Mouse (Mus musculus) forebrain, postnatal 0 days (tissue): ENCODE measurements around the gene Glb1l3. TPM values are rescaled to one million over a fixed set of nuclear protein-coding genes. Genes with fewer than 3 reads are reported as not detected.
"Not testable (repeated sequence)": the region's sequence is repeated elsewhere in the genome, so short reads cannot be mapped to it uniquely, and the experiment has no call there.

Experiments
- ATAC-seq: fragments of 200-750 bp; cut with Nextera tagmentation; 2 replicates; pipeline ENCODE4 v1.8.0; 2017; ENCODE audit warnings: mild to moderate bottlenecking, moderate library complexity
- DNase-seq: peaks from one replicate; pipeline ENCODE4 v3.0.0-alpha.2; 2015
- H3K27ac ChIP-seq: fragments of 300-500 bp; sonication (generic); 2 replicates; pipeline ENCODE4 v1.5.1; 2014; ENCODE audit warnings: low read depth, mild to moderate bottlenecking, antibody characterized with exemption, low read length, moderate library complexity, mixed read lengths
- H3K27me3 ChIP-seq: fragments of 300-500 bp; sonication (generic); 2 replicates; pipeline ENCODE4 v1.6.1; 2014; ENCODE audit warnings: mild to moderate bottlenecking, low read length, mixed read lengths; ENCODE audit not compliant: insufficient read depth
- H3K36me3 ChIP-seq: fragments of 300-500 bp; sonication (generic); 2 replicates; pipeline ENCODE4 v1.6.1; 2014; ENCODE audit warnings: mild to moderate bottlenecking, moderate library complexity; ENCODE audit not compliant: insufficient read depth
- H3K4me1 ChIP-seq: fragments of 300-500 bp; sonication (generic); 2 replicates; pipeline ENCODE4 v1.6.1; 2014; ENCODE audit warnings: antibody characterized with exemption; ENCODE audit not compliant: insufficient read depth
- H3K4me2 ChIP-seq: fragments of 300-500 bp; sonication (generic); 2 replicates; pipeline ENCODE4 v1.6.1; 2014; ENCODE audit warnings: low read depth, mild to moderate bottlenecking, moderate library complexity
- H3K4me3 ChIP-seq: fragments of 300-500 bp; sonication (generic); 2 replicates; pipeline ENCODE4 v1.5.1; 2014; ENCODE audit warnings: low read depth, low read length, mixed read lengths
- H3K9ac ChIP-seq: fragments of 300-500 bp; sonication (generic); 2 replicates; pipeline ENCODE4 v1.6.1; 2014; ENCODE audit warnings: mild to moderate bottlenecking
- H3K9me3 ChIP-seq: fragments of 300-500 bp; sonication (generic); 2 replicates; pipeline ENCODE4 v1.6.1; 2016; ENCODE audit warnings: low read length
- CTCF ChIP-seq: sonication (generic); IDR thresholded peaks from 2 replicates; pipeline ENCODE4 v1.5.1; 2016; ENCODE audit warnings: antibody characterized with exemption, control low read depth, low read depth
- WGBS: fragments of 180-500 bp; shearing (Covaris S2); extraction: QIAGEN DNeasy Blood & Tissue Kit; methylation state at CpG from one replicate; pipeline ENCODE4 v1.1.7; 2014; 5-methylcytosine and 5-hydroxymethylcytosine counted together
- polyA plus RNA-seq: library from polyadenylated mRNA; unstranded; fragments of >200 nt; fragmentation: Nextera tagmentation; extraction: Ambion mirVana; gene quantifications from 2 replicates; pipeline ENCODE4 v1.2.1, GENCODE M21; 2015
- total RNA-seq: library from RNA; depleted of rRNA; stranded (reverse); fragments of >200 nt; gene quantifications from 2 replicates; pipeline ENCODE4 v1.2.3, GENCODE M21; 2014; rRNA removed

The Glb1l3 gene
- 0.23 TPM in 1 of 2 replicates, not detected in the other for total RNA-seq
- polyA plus RNA-seq: 0.14 TPM in 1 of 2 replicates, not detected in the other

DNA sequence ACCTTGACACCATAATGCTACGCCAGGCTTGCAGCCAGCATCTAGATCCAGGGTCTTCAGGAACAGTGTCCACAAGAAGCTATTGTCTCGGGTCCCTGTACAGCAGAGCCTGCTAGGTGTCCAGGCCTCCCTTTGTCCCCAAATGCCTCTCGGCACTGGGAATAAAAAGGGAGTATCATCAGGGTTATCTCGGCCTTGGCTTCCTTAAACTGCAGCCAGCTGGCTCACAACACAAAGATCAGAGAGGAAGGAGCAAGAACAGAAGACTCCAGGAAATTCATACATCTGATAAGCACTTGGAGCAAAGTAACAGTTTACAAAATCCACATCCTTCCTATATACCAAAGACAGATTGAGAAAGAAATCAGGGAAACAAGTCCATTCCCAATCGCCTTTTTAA lies at the start of gene Glb1l3:
Gene Glb1l3, minus strand, starts transcription at position 140 of the 400 bp plus-strand sequence.
- WGBS: 77% methylated on average over 5 of the region's 5 CpGs
- no peak for TF ChIP-seq CTCF
- no peak within 1 kb of the TSS for H3K4me2 ChIP-seq
- no peaks in the 10 kb centered on the region for H3K9me3 ChIP-seq
- H3K36me3 ChIP-seq: no peaks in the 10 kb centered on the region
- H3K27me3 ChIP-seq: no peaks in the 10 kb centered on the region
- H3K9ac ChIP-seq: no peak within 1 kb of the TSS
- ATAC-seq (no peak), DNase-seq (no peak)
- no peak within 1 kb of the TSS for H3K27ac ChIP-seq
- no peaks in the 10 kb centered on the region for H3K4me1 ChIP-seq
- H3K4me3 ChIP-seq: no peak within 1 kb of the TSS

DNA sequence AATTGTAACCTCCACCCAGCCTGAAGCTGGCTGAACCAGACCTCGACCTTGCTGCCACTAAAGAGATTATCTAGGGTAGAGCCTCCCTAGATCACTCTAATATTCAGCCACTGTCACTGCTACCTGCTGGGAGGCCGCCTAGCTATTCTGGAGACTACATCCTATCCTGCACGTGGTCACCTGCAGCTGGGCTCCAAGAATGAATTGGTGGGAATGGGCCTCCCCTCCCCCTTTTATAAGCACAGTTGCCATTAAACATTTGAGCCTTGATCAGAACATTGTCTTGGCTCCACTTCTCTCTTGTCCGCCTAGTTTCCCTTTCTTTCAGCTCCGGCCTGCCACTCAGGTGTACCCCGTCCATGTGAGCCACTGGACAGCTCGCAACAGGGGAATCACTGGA lies 9.2 kb upstream of the Glb1l3 start:
- not testable (repeated sequence) for H3K4me3 ChIP-seq, H3K27ac ChIP-seq, DNase-seq, ATAC-seq, H3K4me2 ChIP-seq, H3K36me3 ChIP-seq, H3K27me3 ChIP-seq, H3K9me3 ChIP-seq, H3K4me1 ChIP-seq, H3K9ac ChIP-seq
- 80% methylated on average over 7 of the region's 7 CpGs for WGBS

DNA sequence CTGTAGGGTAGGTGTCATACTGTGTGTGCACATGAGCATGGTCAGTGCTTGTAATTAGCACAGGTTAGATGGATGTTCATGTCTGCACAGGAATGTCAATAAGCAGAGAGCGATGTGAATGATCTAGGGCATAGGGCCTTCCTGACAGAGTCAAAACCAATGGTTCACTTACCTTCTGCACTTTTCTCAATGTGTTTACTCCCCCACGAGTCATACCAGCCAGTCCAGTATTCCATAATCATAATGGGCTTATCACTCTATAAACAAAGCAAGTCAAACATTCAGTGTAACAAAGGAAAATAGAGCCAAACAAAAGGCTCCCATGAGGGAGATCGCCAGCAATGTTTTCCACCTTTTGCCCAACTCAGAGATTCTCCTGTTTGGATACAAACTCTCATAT lies 29.6 kb downstream of the Glb1l3 start:
- H3K9me3 ChIP-seq: no peaks in the 10 kb centered on the region
- 84% methylated on average over 3 of the region's 3 CpGs for WGBS
- no peak for ATAC-seq

DNA sequence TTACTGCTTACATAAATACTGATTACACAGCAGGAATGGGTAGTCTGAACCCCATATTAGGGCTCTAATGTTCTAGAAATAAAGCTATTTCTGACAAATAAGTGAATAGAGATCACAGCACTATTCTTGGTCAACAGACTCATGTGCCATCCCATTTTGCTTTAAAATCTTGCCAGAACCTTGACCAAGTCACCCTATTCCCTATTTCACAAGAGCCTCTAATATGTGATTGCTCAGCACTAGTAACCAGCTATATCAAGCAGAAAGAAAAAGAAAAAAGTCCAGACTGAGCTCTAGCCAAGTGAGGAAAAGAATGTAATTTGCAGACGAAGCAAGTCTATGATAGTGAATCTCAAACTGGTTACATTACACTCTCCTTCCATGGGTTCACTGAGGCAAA lies 40.7 kb downstream of the Glb1l3 start:
- Histone ChIP-seq H3K4me1 (no peaks in the 10 kb centered on the region), H3K9me3 (no peaks in the 10 kb centered on the region), H3K27ac (no peak overlapping the region), H3K36me3 (no peaks in the 10 kb centered on the region), H3K4me3 (no peak overlapping the region), H3K4me2 (no peak overlapping the region), H3K9ac (no peak overlapping the region), H3K27me3 (no peaks in the 10 kb centered on the region)
- ATAC-seq (no peak), DNase-seq (no peak)
- 58% methylated on average over 1 of the region's 1 CpGs for WGBS
- TF ChIP-seq CTCF: no peak

More for the DNA sequence above, 29.6 kb downstream of the Glb1l3 start:
- H3K4me1 ChIP-seq: no peaks in the 10 kb centered on the region
- no peaks in the 10 kb centered on the region for H3K36me3 ChIP-seq
- H3K4me3 ChIP-seq: no peak overlapping the region
- H3K27me3 ChIP-seq: no peaks in the 10 kb centered on the region
- no peak overlapping the region for H3K27ac ChIP-seq
- no peak overlapping the region for H3K4me2 ChIP-seq
- H3K9ac ChIP-seq: no peak overlapping the region
- no peak for DNase-seq
- TF ChIP-seq CTCF: no peak

- DNase-seq (no peak), ATAC-seq (no peak)
- H3K4me1 ChIP-seq: no peaks in the 10 kb centered on the region
- H3K27me3 ChIP-seq: no peaks in the 10 kb centered on the region
- H3K4me2 ChIP-seq: no peak overlapping the region
- no peak overlapping the region for H3K4me3 ChIP-seq
- no peak overlapping the region for H3K9ac ChIP-seq
- WGBS: 77% methylated on average over 2 of the region's 2 CpGs
- H3K36me3 ChIP-seq: no peaks in the 10 kb centered on the region
- no peak for TF ChIP-seq CTCF
- no peaks in the 10 kb centered on the region for H3K9me3 ChIP-seq
- H3K27ac ChIP-seq: no peak overlapping the region
Observed at GRCm38 (mm10) chr9:26808735-26809134, 52.0 kb downstream of the Glb1l3 start.

DNA sequence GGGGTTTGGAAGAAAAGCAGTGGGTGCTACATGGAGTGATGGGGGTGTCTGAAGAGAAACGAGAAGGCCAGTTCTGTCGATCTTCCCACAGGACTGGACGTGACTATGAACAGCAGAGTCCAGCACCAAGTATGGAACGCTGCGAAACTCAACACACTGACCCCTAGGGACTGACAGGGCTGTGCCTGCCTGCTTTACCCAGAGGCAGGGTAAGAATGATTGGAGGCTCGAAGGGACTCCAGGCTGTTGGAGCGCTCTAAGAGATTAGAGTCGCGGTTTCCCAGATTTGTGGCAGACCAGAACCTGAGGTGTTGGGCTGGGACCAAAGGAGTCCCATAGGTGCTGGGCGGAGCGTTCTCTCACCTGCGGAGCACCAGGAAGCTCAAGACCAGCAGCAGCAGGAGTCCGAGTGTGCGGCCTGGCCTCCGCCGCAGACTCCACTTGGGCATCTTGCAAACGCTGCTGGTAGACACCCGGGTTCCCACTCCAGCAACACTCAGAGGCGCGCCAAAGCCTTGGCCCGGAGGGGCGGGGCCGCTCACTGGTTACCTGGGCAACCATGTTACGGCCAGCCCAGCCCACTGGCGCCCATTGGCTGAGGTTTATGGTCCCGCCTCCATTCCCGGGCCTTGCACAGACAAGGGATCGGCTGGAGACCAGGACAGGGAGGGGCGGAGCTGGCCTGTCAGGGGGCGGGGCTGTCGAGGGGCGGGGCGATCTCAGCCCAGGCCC lies 54.6 kb downstream of the Glb1l3 start, which contains the start of gene Glb1l2:
Gene Glb1l2, minus strand, starts transcription at position 534 of the 732 bp plus-strand sequence.
- Histone ChIP-seq H3K36me3 (no peaks in the 10 kb centered on the region), H3K4me2 (peak within 1 kb of the TSS; percentile 83), H3K9ac (peak within 1 kb of the TSS; percentile 51), H3K27ac (peak within 1 kb of the TSS; percentile 54; the same call in 1 of the 2 replicates), H3K4me1 (no peaks in the 10 kb centered on the region), H3K9me3 (no peaks in the 10 kb centered on the region), H3K4me3 (peak within 1 kb of the TSS; percentile 45), H3K27me3 (no peaks in the 10 kb centered on the region)
- TF ChIP-seq CTCF: peak; percentile 27
- DNase-seq (peak; percentile 92), ATAC-seq (peak; percentile 100)
- WGBS: 4% methylated on average over 33 of the region's 33 CpGs

GRCm38 (mm10) chr9:26804321-26804720 lies 56.4 kb downstream of the Glb1l3 start:
- H3K36me3 ChIP-seq: no peaks in the 10 kb centered on the region
- no peaks in the 10 kb centered on the region for H3K4me1 ChIP-seq
- H3K9me3 ChIP-seq: no peaks in the 10 kb centered on the region
- no peak overlapping the region for H3K27ac ChIP-seq
- H3K4me3 ChIP-seq: no peak overlapping the region
- ATAC-seq (no peak), DNase-seq (no peak)
- no peak overlapping the region for H3K9ac ChIP-seq
- no peak for TF ChIP-seq CTCF
- H3K4me2 ChIP-seq: no peak overlapping the region
- no peaks in the 10 kb centered on the region for H3K27me3 ChIP-seq
